Mouse (Mus musculus) forelimb bud, embryonic 11.5 days (tissue): ENCODE measurements around the gene Vti1a.
A peak's percentile ranks its signal among the peaks of the same experiment; 100 is the strongest.

ENCODE experiments used
- DNase-seq: peaks from one replicate; pipeline ENCODE4 v3.0.0-alpha.2; 2012; ENCODE audit warnings: low read depth, low spot score

Gene Vti1a

DNA sequence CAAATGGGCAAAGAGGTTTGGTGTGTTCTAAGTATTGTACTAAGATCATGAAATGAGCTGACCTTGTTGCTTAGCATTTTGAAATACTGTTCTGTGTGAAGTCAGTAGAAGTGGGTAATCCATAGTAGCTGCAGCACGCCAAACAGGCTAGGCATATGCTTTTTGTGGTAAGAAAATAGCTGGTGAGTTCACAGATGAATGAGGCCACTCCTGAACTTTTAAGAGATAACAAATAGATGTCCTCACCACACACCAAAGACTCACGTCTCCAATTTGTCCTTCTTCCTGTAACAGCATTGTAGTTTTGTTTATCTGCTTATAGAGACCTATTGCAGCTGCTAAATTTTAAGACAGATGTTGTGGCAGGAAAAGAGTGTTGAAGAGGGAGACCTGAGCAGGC is 62.8 kb downstream of the Vti1a start:
- DNase-seq: no peak

DNA sequence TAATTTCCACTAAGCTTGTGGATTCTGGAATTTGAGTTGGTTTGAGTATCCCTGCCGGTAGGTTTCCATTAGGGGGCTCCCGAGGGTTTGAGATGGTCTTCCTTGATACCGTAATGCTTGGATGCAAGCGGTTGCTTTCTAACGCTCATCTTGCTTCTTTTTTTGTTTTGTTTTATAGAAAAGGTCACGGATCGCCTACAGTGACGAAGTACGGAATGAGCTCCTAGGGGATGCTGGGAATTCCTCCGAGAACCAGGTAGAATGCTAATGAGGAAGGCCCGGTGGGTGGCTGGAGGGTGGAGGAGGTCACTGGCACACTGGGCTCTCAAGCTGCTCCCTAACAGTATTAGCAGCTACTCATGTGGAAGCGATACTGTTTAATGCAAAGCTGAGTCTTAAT is 64.7 kb downstream of the Vti1a start:
- DNase-seq: peak; percentile 8

GRCm38 (mm10) chr19:55381343-55381742 is 65.2 kb downstream of the Vti1a start:
- DNase-seq: no peak

- DNase-seq: no peak
Measured at GRCm38 (mm10) chr19:55382745-55383144, 66.7 kb downstream of the Vti1a start.

DNA sequence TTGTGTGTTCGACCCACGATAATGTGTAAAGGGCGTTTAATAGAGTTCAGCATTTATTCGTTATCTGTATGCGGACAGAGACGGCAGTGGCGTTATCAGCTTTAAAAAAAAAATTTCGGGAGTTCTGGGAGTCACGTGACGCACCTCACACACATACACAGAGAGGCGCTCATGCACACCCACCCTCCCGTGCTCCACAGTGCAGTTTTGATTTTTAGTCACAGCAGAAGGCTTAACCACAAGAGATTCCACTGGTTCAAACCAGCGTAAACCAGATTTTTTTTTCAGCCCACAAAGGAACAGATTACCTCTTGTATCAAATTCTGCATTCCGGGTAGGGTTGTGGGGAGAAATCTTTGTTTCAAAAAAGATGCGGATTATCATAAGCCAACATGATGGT is 68.5 kb downstream of the Vti1a start:
- DNase-seq: no peak

DNA sequence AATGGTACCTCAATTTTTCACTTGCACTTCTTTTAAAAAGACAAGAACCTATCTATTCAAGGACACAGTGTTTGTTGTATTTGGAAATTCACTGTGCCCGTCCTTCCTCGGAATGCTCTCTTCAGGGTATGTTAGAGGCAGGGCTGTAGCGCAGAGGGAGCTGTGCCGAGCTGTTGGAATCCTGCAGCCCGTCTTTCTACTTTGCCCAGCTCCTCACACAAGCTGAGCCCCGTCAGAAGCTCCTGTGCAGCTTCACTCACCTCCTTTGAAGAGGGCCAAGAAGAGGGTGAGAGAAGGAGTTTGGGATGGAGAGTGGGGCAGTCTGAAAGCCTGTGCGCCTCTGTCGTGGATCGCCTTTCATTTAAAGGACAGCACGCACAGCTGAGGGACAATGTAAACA is 72.9 kb downstream of the Vti1a start:
- no peak for DNase-seq

DNA sequence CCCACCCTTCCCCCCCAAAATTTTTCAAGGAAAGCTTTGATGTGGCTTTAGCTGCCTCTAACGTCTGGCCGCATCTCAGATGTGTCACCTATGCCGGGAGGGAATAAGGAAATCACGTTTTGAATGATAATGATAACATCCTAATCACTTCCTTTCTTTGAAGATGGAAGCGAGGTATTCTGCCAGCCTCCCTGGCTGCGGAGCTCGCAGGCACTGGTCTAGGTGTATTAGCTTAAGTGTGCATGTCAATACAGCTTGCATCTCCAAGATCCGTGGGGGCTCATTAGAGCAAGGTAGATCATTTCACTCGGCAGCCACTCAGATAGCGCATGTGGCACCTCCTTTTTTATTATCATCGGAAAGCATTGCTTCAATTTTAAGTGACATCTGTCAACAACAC is 74.2 kb downstream of the Vti1a start:
- DNase-seq: no peak

DNA sequence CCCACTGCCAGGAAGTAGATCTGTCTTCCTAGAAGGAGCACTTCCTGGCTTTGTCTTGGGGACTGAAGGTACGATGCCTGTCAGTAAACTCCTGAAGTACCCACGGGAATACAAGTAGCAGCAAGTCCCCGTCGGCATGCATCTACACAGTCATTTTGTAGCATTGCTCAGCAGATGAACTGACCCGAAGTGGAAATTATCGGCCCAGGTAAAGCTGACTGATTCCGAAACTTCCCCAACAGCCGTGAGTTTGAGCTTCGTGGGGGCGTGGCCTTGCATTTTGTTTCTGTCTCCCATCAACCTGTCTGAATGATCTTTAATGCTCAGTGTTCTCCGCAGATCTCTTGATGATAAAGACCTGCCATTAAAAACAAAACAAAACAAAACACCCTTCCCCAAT is 85.5 kb downstream of the Vti1a start:
- no peak for DNase-seq

GRCm38 (mm10) chr19:55408486-55408885 is 92.4 kb downstream of the Vti1a start:
- no peak for DNase-seq

DNA sequence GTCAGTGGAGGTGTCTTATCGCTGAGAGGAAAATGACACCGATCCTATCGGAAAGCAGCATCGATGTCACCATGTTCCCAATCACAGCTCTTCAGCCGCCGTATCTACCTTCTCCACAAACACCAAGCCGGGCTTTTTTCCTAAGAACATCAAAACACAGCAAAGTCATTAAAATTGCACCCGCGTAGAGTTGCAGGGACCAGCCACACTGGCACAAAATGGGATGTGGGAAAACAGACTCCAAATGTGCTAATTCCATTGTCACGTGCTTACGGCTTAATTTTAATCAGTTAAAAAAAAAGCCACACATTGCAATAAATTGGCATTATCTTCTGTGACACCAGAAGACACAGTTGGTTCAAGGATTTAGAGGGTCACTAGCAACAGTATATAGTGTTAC is 95.3 kb downstream of the Vti1a start:
- DNase-seq: no peak

- no peak for DNase-seq
Measured at GRCm38 (mm10) chr19:55411894-55412293, 95.8 kb downstream of the Vti1a start.

DNA sequence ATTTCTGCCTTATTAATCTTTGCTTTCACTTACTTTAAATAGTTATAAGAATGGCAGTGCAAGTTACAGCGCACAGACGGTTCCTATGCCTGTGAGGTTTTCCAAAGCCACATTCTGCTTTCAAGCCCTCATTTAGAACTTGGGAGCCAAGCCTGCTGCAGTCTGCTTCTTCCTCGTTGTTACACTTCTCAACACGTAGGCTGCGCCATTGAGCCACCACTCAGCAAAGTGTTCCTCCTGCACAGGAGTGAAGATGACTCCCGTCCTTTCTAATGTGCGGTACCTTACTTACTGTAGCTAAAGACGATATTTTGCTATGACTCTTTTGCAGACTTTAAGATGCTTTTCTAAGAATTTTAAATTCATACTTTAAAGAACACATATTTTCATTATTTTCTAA is 98.0 kb downstream of the Vti1a start:
- peak; percentile 76 for DNase-seq

GRCm38 (mm10) chr19:55418756-55419155 is 102.7 kb downstream of the Vti1a start:
- DNase-seq: no peak

- DNase-seq: no peak
Measured at GRCm38 (mm10) chr19:55419961-55420360, 103.9 kb downstream of the Vti1a start.

DNA sequence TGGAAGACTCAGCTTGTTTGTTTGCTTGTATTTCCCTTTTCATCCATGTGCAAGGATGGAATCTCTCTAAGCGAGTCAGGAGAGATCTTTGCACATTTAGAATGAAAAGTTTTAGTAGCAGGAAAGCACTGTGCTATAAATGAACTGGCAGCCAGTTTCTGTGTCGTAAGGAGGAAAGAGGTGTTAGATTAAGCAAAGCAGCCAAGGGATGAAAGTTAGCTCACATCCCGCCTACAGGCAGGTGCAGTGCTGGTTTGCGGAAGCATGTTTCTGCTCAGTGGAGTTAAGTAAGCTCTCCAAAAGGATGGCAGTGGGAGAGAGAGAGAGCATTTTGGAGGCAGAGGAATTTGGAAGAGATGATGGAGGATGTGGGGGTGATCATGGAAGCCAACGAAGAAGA is 105.7 kb downstream of the Vti1a start:
- no peak for DNase-seq

DNA sequence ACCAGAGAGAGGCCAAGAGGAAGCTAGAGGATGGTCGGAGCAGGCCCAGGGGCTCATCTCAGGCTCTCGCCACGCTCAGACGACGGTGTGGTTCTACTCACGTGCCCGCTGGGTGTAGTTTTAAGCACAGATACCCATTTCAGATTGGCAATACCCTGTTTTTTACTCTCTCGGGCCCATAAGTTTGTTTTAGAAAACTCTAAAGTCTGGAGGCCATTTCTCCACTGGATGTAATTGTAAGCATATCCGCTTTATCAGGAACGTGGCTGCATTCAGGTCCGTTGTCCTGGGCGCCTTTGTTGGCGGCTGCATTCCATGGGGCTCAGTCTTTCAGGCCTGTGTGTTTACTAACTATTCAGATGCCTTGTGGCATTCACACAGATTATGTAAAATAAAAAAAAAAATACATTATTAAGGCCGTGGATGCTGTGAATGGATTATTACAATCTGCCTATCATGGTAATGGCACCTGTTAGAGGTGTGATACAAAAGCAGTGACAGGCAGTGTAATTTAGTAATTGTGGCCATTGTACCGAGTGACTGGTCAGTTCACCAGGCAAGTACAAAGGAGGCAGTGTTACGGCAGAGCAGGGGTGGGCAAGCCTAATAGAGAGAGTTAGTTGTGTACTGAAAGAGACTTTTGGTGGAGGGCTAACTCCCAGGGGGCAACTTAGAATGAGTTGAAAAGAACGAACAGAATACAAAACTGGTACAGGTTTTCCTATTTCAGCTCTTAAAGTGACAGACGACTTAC is 106.4 kb downstream of the Vti1a start:
- DNase-seq: peak; percentile 46

GRCm38 (mm10) chr19:55423065-55423716 is 107.1 kb downstream of the Vti1a start:
- DNase-seq: no peak

DNA sequence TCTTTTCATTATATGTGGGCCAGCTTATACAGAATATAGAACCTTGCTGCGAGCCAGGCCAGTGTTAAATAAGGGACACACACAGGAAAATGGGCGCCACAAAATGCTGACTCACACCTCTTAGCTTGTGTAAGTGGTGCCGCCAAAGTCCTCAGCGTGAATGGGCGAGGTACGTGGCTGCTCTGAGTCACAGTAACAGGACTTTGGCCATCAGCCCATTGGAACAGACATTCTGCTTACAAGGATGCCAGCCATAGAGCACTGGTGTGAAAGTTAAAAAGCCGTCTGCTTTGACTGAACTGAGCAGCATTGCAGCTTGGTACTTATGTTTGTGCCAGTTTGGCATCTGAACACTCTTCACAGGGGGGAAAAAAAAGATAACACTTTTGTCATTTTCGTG is 107.9 kb downstream of the Vti1a start:
- DNase-seq: no peak

DNA sequence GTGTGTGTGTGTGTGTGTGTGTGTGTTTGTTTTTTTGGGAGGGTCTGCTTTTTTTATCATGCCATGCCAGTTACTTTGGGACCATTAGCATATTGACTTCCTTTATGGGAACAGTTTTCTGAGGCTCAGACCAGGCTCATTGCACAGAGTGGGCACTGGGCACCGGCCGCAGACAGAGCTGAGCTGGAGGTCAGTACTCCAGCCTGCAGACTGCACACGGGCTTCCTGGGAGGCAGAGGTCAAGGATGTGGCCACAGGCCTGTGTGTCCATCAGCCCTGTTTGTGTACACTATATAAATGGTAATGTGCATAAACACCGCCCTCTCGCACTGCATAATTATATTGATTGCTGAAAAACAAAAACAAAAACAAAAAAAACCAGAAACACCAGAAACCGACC is 108.4 kb downstream of the Vti1a start:
- no peak for DNase-seq

GRCm38 (mm10) chr19:55440306-55440705 is 124.2 kb downstream of the Vti1a start:
- no peak for DNase-seq

DNA sequence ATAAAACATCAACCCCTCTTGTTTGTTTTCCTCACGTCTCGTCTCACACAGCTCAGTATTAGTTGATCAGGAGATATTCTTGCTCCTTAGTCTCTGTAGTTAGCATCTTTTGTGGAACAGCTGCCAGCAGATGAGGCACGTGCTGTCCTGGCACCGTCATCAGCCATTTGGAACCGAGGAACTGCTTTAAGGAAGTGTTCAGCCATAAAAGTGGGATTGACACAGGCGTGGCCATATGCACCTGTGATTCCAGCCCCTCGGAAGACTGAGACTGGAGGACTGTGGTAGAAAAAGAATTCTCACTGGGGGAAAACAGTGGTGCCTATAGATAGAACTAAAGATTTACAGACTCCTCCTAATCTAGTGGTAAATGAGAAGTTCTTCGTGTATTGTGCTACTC is 127.5 kb downstream of the Vti1a start:
- no peak for DNase-seq

DNA sequence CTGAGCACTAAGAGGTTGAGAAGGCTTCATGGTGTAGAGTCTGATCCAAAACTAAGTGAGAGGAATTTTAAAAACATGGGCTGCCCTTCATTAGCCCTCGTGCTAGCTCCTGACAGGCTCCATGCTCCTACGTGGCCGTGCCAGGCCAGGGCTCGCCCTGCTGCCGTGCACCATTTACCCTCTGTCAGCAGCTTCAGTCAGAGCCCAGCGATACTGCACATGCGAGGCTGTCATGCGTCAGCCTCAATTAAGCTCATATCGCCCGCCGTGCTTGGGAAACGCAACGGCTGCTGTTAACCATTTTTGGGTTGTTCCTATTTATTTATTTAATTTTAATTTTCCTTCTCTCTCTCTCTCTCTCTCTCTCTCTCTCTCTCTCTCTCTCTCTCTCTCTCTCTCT is 133.0 kb downstream of the Vti1a start:
- DNase-seq: no peak

DNA sequence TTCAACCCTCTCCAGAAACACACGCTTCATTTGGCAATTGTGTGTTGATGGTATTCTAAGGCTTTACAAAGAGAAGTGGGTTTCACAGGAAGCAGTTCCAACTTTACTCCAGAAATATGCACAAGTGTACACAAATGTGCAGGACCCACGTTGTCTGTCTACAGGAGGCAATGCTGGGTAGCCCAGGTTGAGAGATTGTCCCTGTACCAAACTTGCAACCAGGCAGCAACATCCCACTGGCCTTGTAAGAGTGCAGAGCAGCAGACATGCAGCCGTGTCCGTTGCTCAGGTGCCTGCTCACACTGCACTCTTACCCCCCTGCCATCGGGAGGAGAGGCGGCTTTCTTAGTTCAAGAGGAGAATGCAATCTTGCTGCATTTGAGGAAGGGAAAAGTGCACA is 133.4 kb downstream of the Vti1a start:
- no peak for DNase-seq
